Mouse (Mus musculus): ENCODE data around the gene Olfr370.
"Not testable (repeated sequence)": the region's sequence is repeated elsewhere in the genome, so short reads cannot be mapped to it uniquely, and the experiment has no call there.

Gene Olfr370

DNA sequence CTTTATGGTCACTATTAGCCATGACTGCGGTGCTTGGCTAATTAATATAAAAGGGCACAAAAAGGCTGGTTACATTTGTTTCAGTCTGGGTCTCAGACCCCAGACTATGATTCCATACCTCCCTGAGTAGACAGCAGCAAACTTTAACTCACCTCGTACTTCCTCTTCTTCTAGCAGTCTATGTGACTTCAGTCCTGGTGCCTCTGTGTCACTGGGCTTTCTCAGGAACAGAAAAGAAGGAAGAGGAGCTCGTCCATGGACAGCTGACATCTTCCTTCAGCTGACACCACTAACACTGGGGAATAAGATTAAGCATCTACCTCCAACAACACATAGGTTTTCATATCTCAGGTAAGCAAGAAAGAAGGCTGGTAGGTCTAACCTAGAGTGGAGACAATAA is at the start of gene Olfr370:
Gene Olfr370, plus strand, starts transcription at position 45 of the 400 bp plus-strand sequence.
- DNase-seq = no peak

- no peak for DNase-seq
Measured at GRCm38 (mm10) chr8:83511696-83512095, 23.9 kb upstream of the Olfr370 start.

- no peak for DNase-seq
Measured at GRCm38 (mm10) chr8:83520432-83520831, 15.1 kb upstream of the Olfr370 start.

DNA sequence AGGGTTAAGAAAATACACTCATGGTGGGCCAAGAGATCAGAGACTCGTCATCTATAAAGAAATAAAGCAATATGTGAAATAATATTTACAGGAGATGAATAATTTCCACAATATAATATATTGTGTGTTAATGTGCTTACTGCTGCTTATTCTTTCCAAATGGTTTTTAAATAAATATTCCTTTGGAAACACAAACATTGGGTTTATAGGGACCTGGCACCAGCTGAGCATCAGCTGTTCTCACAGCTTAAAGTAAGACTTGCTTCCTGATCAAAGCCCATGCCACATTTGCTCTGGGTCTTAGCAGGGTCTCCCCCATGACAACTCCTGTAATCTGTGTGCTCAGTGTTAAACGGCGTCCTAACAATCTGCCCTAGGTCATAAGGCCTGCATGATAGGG is 14.7 kb upstream of the Olfr370 start:
- DNase-seq = not testable (repeated sequence)

DNA sequence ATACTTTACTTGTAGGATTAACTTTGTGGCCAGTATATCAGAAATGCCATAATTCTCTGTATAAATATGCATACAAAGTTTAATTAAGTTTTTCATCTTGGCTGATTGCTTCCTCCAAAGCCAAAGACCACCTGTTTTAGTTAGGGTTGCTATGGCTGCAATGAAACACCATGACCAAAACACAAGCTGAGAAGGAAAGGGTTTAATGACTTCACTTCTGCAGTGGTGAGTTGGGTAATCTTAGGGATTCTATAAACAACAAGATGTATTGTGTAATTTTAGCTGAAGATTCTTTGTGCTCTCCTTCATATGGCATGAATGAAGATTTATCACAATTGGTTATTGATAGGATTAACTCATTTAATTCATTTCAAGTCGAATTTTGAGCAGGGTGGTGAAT is 14.3 kb upstream of the Olfr370 start:
- no peak for DNase-seq

- DNase-seq = no peak
Measured at GRCm38 (mm10) chr8:83534802-83535201, 778 bp upstream of the Olfr370 start.

GRCm38 (mm10) chr8:83562669-83563068 is 27.1 kb downstream of the Olfr370 start:
- no peak for DNase-seq

- no peak for DNase-seq
Measured at GRCm38 (mm10) chr8:83563246-83563645, 27.7 kb downstream of the Olfr370 start.

GRCm38 (mm10) chr8:83565731-83566375 is 30.3 kb downstream of the Olfr370 start:
- DNase-seq = no peak

DNA sequence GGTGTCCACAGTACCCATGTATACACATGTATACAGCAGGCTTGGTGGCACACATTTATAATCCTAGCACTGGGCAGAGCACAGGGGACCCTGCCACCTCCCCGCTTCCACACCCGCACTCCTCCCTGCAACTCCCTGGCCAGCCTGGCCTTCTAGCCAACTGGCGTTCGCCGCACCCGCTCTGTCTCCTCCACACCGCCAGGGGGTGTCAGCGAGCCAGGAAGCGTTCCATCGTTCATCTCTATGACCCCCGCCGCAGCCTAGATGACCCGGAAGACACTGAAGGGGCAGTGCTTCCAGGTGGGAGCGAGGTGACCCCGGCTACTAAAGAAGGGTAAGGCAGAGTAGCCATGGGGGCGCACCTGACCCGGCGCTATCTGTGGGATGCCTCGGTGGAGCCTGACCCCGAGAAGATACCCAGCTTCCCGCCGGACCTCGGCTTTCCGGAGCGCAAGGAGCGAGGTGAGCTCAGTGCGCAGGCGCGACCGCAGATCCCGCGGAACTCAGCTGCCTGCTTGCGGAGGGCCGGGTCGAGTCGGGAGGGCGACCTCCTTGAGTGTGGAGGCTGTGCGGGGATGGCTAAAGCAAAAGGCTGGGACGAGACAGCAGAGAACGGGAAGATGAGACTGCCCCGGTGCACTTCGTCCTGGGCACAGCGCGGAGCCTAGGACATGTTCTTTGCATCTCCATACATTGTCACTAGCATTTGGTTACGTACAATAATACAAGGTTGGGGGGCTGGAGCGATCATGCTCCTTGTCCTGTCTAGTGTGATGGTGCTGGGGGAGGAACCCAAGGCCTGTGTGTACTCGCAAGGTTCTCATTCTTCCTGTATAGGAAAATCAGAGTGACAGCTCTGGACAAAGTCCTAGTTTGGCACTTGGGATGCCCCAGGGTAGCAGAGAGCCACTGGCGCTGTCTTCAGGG is 31.2 kb downstream of the Olfr370 start, which contains the start of gene Ndufb7:
Gene Ndufb7, plus strand, starts transcription at position 203 of the 927 bp plus-strand sequence.
- DNase-seq = peak; percentile 87 to 88

GRCm38 (mm10) chr8:83567668-83568067 is 32.1 kb downstream of the Olfr370 start:
- DNase-seq = no peak

DNA sequence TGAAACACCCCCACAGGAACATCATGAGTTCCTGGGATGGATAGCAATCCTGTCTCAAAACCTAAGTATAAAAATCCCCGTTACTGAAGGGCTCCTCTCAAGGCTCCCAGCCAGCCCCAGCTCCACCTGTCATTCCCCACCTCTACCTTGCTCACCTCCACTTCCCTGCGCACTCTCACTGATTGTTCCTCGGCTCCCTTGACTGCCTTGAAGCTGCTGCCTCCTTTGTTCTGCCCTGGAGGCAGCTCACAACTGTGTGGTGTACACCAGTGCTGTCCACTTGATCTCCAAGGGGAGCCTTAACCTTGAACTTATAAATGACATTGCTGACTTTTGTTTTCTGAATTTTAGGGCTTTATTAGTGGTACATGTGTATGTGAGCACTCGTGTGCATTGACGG is 32.5 kb downstream of the Olfr370 start:
- no peak for DNase-seq

DNA sequence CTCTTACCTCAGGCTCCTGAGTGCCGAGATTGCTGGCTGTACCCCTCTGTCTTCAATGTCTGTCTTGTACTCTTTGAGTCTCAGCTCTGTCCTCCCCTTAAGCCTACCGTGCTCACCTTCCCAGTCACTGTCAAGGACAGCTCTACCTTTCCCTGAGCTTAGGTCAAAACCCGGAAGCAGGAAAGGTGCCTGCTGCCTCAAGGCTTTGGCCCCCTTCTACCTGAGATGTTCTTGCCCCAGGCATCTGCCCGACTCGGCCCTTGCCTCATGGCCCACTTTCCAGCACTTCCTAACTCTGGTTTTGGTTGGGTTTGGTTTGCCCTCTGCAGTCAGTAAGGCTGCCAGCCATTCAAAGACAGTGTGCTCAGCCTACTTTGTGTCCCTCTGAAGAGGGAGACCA is 33.2 kb downstream of the Olfr370 start:
- DNase-seq = no peak

DNA sequence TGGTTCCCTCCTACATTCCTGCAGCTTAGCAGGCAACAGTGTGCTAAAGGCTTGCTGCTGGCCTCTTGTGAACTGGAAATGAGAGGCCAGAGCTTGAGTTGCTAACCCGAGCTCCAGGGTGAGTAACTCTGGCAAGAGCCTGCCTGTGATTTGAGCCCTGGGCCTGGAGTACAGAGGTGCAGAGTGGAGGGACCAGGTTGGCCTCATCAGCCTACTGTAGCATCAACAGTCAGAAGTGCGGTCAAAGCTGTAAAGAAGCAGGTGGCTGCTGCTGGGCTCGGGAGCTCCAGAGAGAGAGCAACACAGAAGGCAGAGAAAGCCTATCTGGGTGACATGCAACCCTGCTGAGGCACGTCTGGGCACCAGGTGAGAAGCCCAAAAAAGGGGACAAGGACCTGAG is 33.6 kb downstream of the Olfr370 start:
- DNase-seq = no peak

DNA sequence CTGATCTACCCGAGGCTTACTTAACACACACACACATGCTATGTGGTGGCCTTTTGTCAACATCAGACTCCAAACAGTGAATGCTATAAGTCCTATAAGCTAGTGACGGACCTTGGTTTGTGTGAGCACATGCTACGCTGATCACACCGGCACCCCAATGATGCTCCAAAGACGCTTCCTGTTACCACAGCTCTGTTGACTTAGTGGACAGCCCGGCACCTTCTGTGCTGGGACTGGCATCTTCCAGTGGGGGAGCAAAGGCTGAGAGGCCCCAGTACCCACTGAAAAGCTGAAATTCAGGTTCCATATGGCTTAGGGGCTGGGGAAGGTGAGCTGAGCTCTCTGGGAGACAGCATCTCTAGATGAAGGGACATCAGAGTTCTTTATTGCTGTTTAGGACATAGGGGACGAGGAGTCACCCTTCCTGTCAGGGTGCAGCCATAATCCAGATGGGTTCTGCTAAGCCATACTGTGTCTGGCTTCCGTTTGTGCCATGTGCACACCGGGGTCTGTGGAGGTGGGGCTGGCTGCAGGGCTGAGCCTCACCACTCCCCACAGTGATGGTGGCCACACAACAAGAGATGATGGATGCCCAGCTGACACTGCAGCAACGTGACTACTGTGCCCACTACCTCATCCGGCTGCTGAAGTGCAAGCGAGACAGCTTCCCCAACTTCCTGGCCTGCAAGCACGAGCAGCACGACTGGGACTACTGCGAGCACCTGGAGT is 34.9 kb downstream of the Olfr370 start:
- DNase-seq = no peak

DNA sequence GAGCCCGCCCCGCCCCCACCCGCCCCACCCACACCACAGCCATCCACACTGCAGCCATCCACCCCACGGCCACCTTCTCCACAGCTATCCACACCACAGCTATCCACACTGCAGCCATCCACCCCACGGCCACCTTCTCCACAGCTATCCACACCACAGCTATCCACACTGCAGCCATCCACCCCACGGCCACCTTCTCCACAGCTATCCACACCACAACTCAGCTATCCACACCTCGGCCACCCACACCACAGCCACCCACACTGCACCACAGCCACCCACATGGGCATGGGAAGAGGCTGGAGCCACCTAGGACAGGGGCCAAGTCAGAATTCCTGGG is 35.4 kb downstream of the Olfr370 start:
- DNase-seq = not testable (repeated sequence)

- DNase-seq = no peak
Measured at GRCm38 (mm10) chr8:83571791-83572190, 36.2 kb downstream of the Olfr370 start.

GRCm38 (mm10) chr8:83572246-83572812 is 36.7 kb downstream of the Olfr370 start:
- DNase-seq = no peak

DNA sequence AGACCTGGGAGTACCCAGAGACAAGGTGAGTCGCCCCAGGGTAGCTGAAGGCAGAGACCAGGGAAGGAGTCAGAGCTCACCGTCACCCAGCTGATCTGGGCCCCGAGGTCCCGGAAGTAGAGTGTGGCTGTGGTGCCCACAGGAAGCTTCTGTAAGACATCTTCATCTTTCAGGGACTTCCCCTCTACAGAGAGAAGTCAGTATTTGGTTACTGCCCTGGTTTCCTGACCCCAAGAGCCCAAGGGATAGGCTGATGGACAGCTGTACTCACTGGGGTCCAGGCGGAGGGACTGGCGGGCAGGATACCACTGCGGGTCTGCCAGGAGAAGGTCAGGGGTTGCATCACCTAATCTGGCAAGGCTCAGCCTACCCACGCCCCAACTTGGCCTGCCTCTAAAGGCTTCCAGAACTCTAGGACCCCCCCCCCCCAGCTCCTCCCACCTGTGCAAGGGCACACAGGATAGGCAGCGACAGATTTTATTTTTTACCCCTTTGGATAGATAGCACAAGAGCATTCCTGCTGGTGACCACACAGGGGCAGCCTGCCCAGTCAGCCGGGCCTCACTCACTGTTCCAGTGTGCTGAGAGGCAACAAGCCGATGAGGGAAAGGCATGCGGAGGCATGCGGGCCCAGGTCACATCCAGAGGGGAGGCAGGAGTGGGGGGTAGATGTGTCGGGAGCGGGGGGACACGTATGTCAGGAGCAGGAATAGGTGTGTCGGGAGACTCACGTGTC is 37.7 kb downstream of the Olfr370 start:
- peak; percentile 48 to 66 for DNase-seq

DNA sequence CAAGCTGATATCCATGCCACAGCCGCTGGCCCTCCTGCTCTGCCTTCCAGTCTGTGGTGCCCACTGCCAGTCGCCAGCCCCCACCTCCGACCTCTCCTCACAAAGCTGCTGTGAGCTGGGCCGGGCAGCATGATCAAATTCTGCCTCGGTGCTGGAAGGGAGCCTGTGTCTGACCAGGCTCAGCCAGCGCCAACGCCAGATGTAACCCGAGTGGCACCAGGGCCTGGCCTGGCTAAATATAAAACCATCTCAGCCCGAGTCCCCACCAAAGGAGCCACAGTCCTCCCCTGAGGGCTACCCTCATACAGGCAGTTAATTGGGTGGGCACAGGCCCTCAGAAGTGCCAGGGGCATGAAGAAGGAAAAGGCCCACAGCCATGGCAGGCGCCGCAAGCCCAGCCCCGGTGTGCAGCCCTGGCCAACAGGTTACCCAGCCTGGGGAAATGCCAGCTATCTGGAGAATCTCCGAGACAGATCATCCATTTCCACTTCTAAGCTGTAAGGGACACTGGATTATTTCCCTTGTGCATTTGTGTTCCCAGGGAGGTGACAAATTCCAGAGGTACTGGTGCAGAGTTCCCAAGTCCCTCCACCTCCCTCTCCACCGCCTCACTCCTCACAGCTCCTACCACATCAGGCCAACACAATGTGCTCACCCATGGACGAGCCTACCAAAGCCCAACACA is 39.2 kb downstream of the Olfr370 start:
- no peak for DNase-seq

Data from thymus, adult 18-20 months (tissue).